Comparison of ENCODE assay signal across 8 mouse cellular contexts in genomic region chr11:66982794-66983193, GRCm38 (mm10). TPM values are rescaled to one million over a fixed set of nuclear protein-coding genes. Genes with fewer than 3 reads are reported as not detected.
DNase-seq lines count a peak whose midpoint lies in the region; ATAC-seq and TF ChIP-seq lines count a peak whose summit lies in the region.

No protein-coding gene starts in this region.

- ATAC-seq in forebrain, embryonic 15.5 days (replicated peaks), result no peak
- ATAC-seq in heart, embryonic 16.5 days (replicated peaks; ENCODE audit: extremely low read depth, insufficient read depth, low FRiP score), result peak; percentile 69

- H3K4me3 ChIP-seq in forebrain, embryonic 10.5 days, result no peak overlapping the region
- no peak overlapping the region for H3K4me3 ChIP-seq in forebrain, embryonic 15.5 days
- no peak overlapping the region for H3K4me3 ChIP-seq in heart, embryonic 16.5 days (ENCODE audit: low read length)
- H3K4me3 ChIP-seq in limb, embryonic 10.5 days, result no peak overlapping the region
- H3K4me3 ChIP-seq in small intestine, adult 2 months (ENCODE audit: low read depth, low read length), result no peak overlapping the region

- peak; percentile 64 for TF ChIP-seq CTCF in small intestine, adult 2 months (IDR thresholded peaks at IDR 0.05; ENCODE audit: extremely low read depth, insufficient read length, insufficient replicate concordance, low read depth, low read length)

- TF ChIP-seq POLR2A in small intestine, adult 2 months (IDR thresholded peaks at IDR 0.05; ENCODE audit: low read depth, low read length), result no peak

- no peak overlapping the region for H3K4me2 ChIP-seq in forebrain, embryonic 15.5 days (replicated peaks)
- no peak overlapping the region for H3K4me2 ChIP-seq in heart, embryonic 16.5 days (ENCODE audit: low read depth, low read length)

- 0 out of 2 replicates have a peak overlapping the region, but pooled peaks have one; percentile 30 for H3K27ac ChIP-seq in forebrain, embryonic 10.5 days
- no peak overlapping the region for H3K27ac ChIP-seq in forebrain, embryonic 15.5 days (replicated peaks)
- no peak overlapping the region for H3K27ac ChIP-seq in heart, embryonic 16.5 days (ENCODE audit: low read length)
- no peak overlapping the region for H3K27ac ChIP-seq in limb, embryonic 10.5 days
- peak overlapping the region; percentile 51 for H3K27ac ChIP-seq in small intestine, adult 2 months (ENCODE audit: insufficient read depth, low read depth, low read length)

- peaks cover 38% of the 10 kb centered on the region for H3K4me1 ChIP-seq in forebrain, embryonic 10.5 days
- H3K4me1 ChIP-seq in forebrain, embryonic 15.5 days, result peaks cover 16% of the 10 kb centered on the region
- peaks cover 18% of the 10 kb centered on the region for H3K4me1 ChIP-seq in heart, embryonic 16.5 days (ENCODE audit: control insufficient read depth, insufficient read depth, low read length)
- peaks cover 24% of the 10 kb centered on the region for H3K4me1 ChIP-seq in limb, embryonic 10.5 days
- H3K4me1 ChIP-seq in small intestine, adult 2 months (ENCODE audit: control insufficient read depth, insufficient read depth, insufficient read length, low read length), result peaks cover 2% of the 10 kb centered on the region; the same call in 1 of the 2 replicates

- H3K9me3 ChIP-seq in forebrain, embryonic 10.5 days, result no peaks in the 10 kb centered on the region
- H3K9me3 ChIP-seq in forebrain, embryonic 15.5 days, result no peaks in the 10 kb centered on the region
- H3K9me3 ChIP-seq in heart, embryonic 16.5 days (replicated peaks; ENCODE audit: control insufficient read depth, low read length), result no peaks in the 10 kb centered on the region
- H3K9me3 ChIP-seq in limb, embryonic 10.5 days (replicated peaks), result no peaks in the 10 kb centered on the region

- 53% methylated on average over 6 of the region's 6 CpGs for WGBS in forebrain, embryonic 10.5 days
- 35% methylated on average over 6 of the region's 6 CpGs for WGBS in forebrain, embryonic 15.5 days
- 28% methylated on average over 6 of the region's 6 CpGs for WGBS in heart, embryonic 16.5 days
- 47% methylated on average over 6 of the region's 6 CpGs for WGBS in limb, embryonic 10.5 days
- 25% methylated on average over 6 of the region's 6 CpGs for WGBS in small intestine, adult 2 months

- H3K27me3 ChIP-seq in forebrain, embryonic 10.5 days (ENCODE audit: poor library complexity, severe bottlenecking), result peaks cover 4% of the 10 kb centered on the region; the same call in 1 of the 2 replicates
- H3K27me3 ChIP-seq in forebrain, embryonic 15.5 days, result no peaks in the 10 kb centered on the region
- H3K27me3 ChIP-seq in heart, embryonic 16.5 days (ENCODE audit: control insufficient read depth, insufficient read depth, low read length), result 0 out of 2 replicates have a peak, but pooled peaks cover 3% of the 10 kb centered on the region
- no peaks in the 10 kb centered on the region for H3K27me3 ChIP-seq in limb, embryonic 10.5 days (ENCODE audit: low read depth, poor library complexity, severe bottlenecking)
- H3K27me3 ChIP-seq in small intestine, adult 2 months (ENCODE audit: control insufficient read depth, insufficient read depth, low read length), result no peaks in the 10 kb centered on the region

- DNase-seq in forebrain, embryonic 10.5 days (ENCODE audit: extremely low spot score, low spot score), result peak; percentile 43
- peak; percentile 56 for DNase-seq in urinary bladder, postnatal 14 days (ENCODE audit: low spot score)
- DNase-seq in urinary bladder, postnatal 25 days (ENCODE audit: low spot score), result no peak
- DNase-seq in limb, embryonic 10.5 days (ENCODE audit: low spot score), result peak; percentile 52
- DNase-seq in cerebellum, adult 8-10 months, result no peak

- H3K9ac ChIP-seq in forebrain, embryonic 15.5 days (replicated peaks), result no peak overlapping the region
- no peak overlapping the region for H3K9ac ChIP-seq in heart, embryonic 16.5 days (ENCODE audit: low read length)

- no peaks in the 10 kb centered on the region for H3K36me3 ChIP-seq in forebrain, embryonic 10.5 days (replicated peaks)
- H3K36me3 ChIP-seq in forebrain, embryonic 15.5 days, result no peaks in the 10 kb centered on the region
- H3K36me3 ChIP-seq in heart, embryonic 16.5 days (ENCODE audit: control insufficient read depth, insufficient read depth), result no peaks in the 10 kb centered on the region
- no peaks in the 10 kb centered on the region for H3K36me3 ChIP-seq in limb, embryonic 10.5 days
- H3K36me3 ChIP-seq in small intestine, adult 2 months (ENCODE audit: control insufficient read depth, insufficient read depth, low read length), result no peaks in the 10 kb centered on the region

RNA-seq across cellular contexts. Expression of gene Tmem238l, which starts 26.4 kb away (rescaled TPM):
- not detected in 2 replicates for polyA plus RNA-seq in forebrain, embryonic 10.5 days (2016; fragmentation: Nextera tagmentation; extraction: Ambion mirVana)
- polyA plus RNA-seq in forebrain, embryonic 15.5 days (2015; fragmentation: Nextera tagmentation; extraction: Ambion mirVana), result not detected in 2 replicates
- polyA plus RNA-seq in heart, embryonic 16.5 days (2015; fragmentation: Nextera tagmentation; extraction: Ambion mirVana), result not detected in 2 replicates
- not detected in 2 replicates for polyA plus RNA-seq in limb, embryonic 10.5 days (2016; fragmentation: Nextera tagmentation; extraction: Ambion mirVana)
- 69.2 and 269 TPM in 2 replicates for polyA plus RNA-seq in small intestine, adult 2 months (2012; rRNA removed)

RNA-seq across cellular contexts. Expression of gene Tmem220, which starts 42.2 kb away (rescaled TPM):
- 0.63 and 0.86 TPM in 2 replicates for polyA plus RNA-seq in forebrain, embryonic 10.5 days (2016; fragmentation: Nextera tagmentation; extraction: Ambion mirVana)
- 0.31 and 0.55 TPM in 2 replicates for polyA plus RNA-seq in forebrain, embryonic 15.5 days (2015; fragmentation: Nextera tagmentation; extraction: Ambion mirVana)
- polyA plus RNA-seq in heart, embryonic 16.5 days (2015; fragmentation: Nextera tagmentation; extraction: Ambion mirVana), result 1.1 and 1.5 TPM in 2 replicates
- polyA plus RNA-seq in limb, embryonic 10.5 days (2016; fragmentation: Nextera tagmentation; extraction: Ambion mirVana), result 1.1 and 2.0 TPM in 2 replicates
- 2.7 and 3.6 TPM in 2 replicates for polyA plus RNA-seq in small intestine, adult 2 months (2012; rRNA removed)

Comparison
In these comparisons a context has a peak if more than half of its experiments do, and no peak if none do; other contexts are left out.
1. DNase-seq: peak in forebrain, embryonic 10.5 days (single experiment), urinary bladder, postnatal 14 days (single experiment) and limb, embryonic 10.5 days (single experiment); none in urinary bladder, postnatal 25 days (single experiment) and cerebellum, adult 8-10 months (single experiment).
2. H3K27ac ChIP-seq: peak in forebrain, embryonic 10.5 days (single experiment) and small intestine, adult 2 months (single experiment); none in forebrain, embryonic 15.5 days (single experiment), heart, embryonic 16.5 days (single experiment) and limb, embryonic 10.5 days (single experiment).
3. RNA of gene Tmem238l, which starts 26.4 kb away (polyA plus RNA-seq): 69.2 to 269 TPM in small intestine, adult 2 months; not detected in heart, embryonic 16.5 days, not detected in forebrain, embryonic 10.5 days, not detected in forebrain, embryonic 15.5 days and not detected in limb, embryonic 10.5 days; every median in the first group is over 10 times any median in the second.